Mouse (Mus musculus): Measurements from ENCODE around the gene Ints7.

The Ints7 gene

GRCm38 (mm10) chr1:191575458-191576247 is at the start of gene Ints7, which contains the start of gene Dtl:
Gene Ints7, plus strand, starts transcription at chr1:191575636.
Gene Dtl, minus strand, starts transcription at chr1:191575544.
- peak; percentile 100 for DNase-seq

- peak in 1 of 2 experiments; percentile 9 for DNase-seq
Observed at GRCm38 (mm10) chr1:191527089-191527488, 48.3 kb upstream of the Ints7 start.

GRCm38 (mm10) chr1:191527921-191528612 is 47.4 kb upstream of the Ints7 start:
- DNase-seq, result peak in 1 of 2 experiments; percentile 26

GRCm38 (mm10) chr1:191529406-191529805 is 46.0 kb upstream of the Ints7 start:
- no peak for DNase-seq

- no peak for DNase-seq
Observed at GRCm38 (mm10) chr1:191531023-191531422, 44.4 kb upstream of the Ints7 start.

GRCm38 (mm10) chr1:191534896-191535295 is 40.5 kb upstream of the Ints7 start:
- no peak for DNase-seq

- no peak for DNase-seq
Observed at GRCm38 (mm10) chr1:191540300-191540699, 35.1 kb upstream of the Ints7 start.

- no peak for DNase-seq
Observed at GRCm38 (mm10) chr1:191541014-191541413, 34.4 kb upstream of the Ints7 start.

- DNase-seq, result no peak
Observed at GRCm38 (mm10) chr1:191541619-191542018, 33.8 kb upstream of the Ints7 start.

GRCm38 (mm10) chr1:191543747-191544146 is 31.7 kb upstream of the Ints7 start:
- no peak for DNase-seq

GRCm38 (mm10) chr1:191550786-191551185 is 24.6 kb upstream of the Ints7 start:
- DNase-seq, result no peak

GRCm38 (mm10) chr1:191557109-191557508 is 18.3 kb upstream of the Ints7 start:
- DNase-seq, result no peak

GRCm38 (mm10) chr1:191559779-191560178 is 15.7 kb upstream of the Ints7 start:
- no peak for DNase-seq

GRCm38 (mm10) chr1:191562823-191563365 is 12.5 kb upstream of the Ints7 start:
- peak in 1 of 2 experiments; percentile 36 for DNase-seq

- DNase-seq, result peak in 1 of 2 experiments; percentile 19
Observed at GRCm38 (mm10) chr1:191567859-191568258, 7.6 kb upstream of the Ints7 start.

GRCm38 (mm10) chr1:191569625-191570024 is 5.8 kb upstream of the Ints7 start:
- no peak for DNase-seq

- no peak for DNase-seq
Observed at GRCm38 (mm10) chr1:191570415-191570814, 5.0 kb upstream of the Ints7 start.

GRCm38 (mm10) chr1:191573906-191574639 is 1.4 kb upstream of the Ints7 start:
- no peak for DNase-seq

- peak; percentile 65 to 72 for DNase-seq
Observed at GRCm38 (mm10) chr1:191574871-191575457, 472 bp upstream of the Ints7 start.

GRCm38 (mm10) chr1:191579524-191579923 is 4.1 kb downstream of the Ints7 start:
- DNase-seq, result no peak

- DNase-seq, result no peak
Observed at GRCm38 (mm10) chr1:191581641-191582040, 6.2 kb downstream of the Ints7 start.

- no peak for DNase-seq
Observed at GRCm38 (mm10) chr1:191583836-191584235, 8.4 kb downstream of the Ints7 start.

- no peak for DNase-seq
Observed at GRCm38 (mm10) chr1:191584483-191584882, 9.0 kb downstream of the Ints7 start.

All from lung, postnatal 4 days (tissue).